Mouse (Mus musculus): ENCODE measurements at regions not wholly inside any gene's neighbourhood (a gene's known extent, or its start where the extent isn't known, plus 50 kb on each side); places are given as distances from the start of the nearest gene placed in this dataset.
A peak's percentile ranks its signal among the peaks of the same experiment; 100 is the strongest.

- 72% methylated on average over 11 of the region's 11 CpGs for WGBS
- DNase-seq (ENCODE audit: extremely low read depth, low read depth, low spot score) = no peak
Measured at GRCm38 (mm10) chr4:153603056-153603840, 120.6 kb upstream of the Ajap1 start.

DNA sequence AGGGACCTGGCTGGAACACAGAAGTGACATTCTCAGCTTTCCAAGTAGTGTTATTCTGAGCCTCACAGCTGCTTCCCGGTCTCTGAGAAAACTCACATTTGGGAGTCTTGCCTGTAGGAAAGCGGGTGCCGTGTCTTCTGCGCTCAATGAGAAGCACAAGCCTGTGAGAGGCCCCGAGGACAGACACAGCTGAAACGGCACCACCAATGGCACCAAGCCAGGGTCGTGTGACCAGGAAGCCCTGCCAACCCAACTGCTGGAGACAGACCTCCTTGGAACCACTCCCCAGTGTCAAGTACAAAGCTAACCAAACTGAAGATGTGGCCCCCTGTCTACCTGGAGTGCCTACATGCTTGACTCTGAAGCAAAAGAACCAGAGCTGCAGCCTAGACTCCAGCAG is 121.3 kb upstream of the Ajap1 start:
- H3K27me3 ChIP-seq (ENCODE audit: control insufficient read depth, insufficient read depth, low read length) = no peaks in the 10 kb centered on the region
- no peak overlapping the region for H3K27ac ChIP-seq (replicated peaks; ENCODE audit: insufficient read depth, low read depth, low read length)
- no peaks in the 10 kb centered on the region for H3K79me2 ChIP-seq (ENCODE audit: control insufficient read depth, insufficient read depth, low read length)
- no peak for DNase-seq (ENCODE audit: extremely low read depth, low read depth, low spot score)
- 77% methylated on average over 7 of the region's 7 CpGs for WGBS
- TF ChIP-seq CTCF (IDR thresholded peaks at IDR 0.05; ENCODE audit: low read depth, low read length) (no peak), POLR2A (IDR thresholded peaks at IDR 0.05; ENCODE audit: extremely low read depth, insufficient read depth, low read length) (no peak)
- H3K36me3 ChIP-seq (ENCODE audit: control insufficient read depth, insufficient read depth, low read length) = no peaks in the 10 kb centered on the region
- no peaks in the 10 kb centered on the region for H3K4me1 ChIP-seq (ENCODE audit: control insufficient read depth, insufficient read depth, low read length)
- H3K4me3 ChIP-seq (ENCODE audit: insufficient read depth, low read depth, low read length) = no peak overlapping the region
- no peak overlapping the region for H3K9ac ChIP-seq (ENCODE audit: low read depth, low read length)

More at GRCm38 (mm10) chr4:153603056-153603840, 120.6 kb upstream of the Ajap1 start:
- TF ChIP-seq CTCF (IDR thresholded peaks at IDR 0.05; ENCODE audit: low read depth, low read length) (no peak), POLR2A (IDR thresholded peaks at IDR 0.05; ENCODE audit: extremely low read depth, insufficient read depth, low read length) (no peak)
- Histone ChIP-seq H3K4me1 (ENCODE audit: control insufficient read depth, insufficient read depth, low read length) (no peaks in the 10 kb centered on the region), H3K36me3 (ENCODE audit: control insufficient read depth, insufficient read depth, low read length) (no peaks in the 10 kb centered on the region), H3K9ac (ENCODE audit: low read depth, low read length) (no peak overlapping the region), H3K27ac (replicated peaks; ENCODE audit: insufficient read depth, low read depth, low read length) (no peak overlapping the region), H3K79me2 (ENCODE audit: control insufficient read depth, insufficient read depth, low read length) (no peaks in the 10 kb centered on the region), H3K27me3 (ENCODE audit: control insufficient read depth, insufficient read depth, low read length) (no peaks in the 10 kb centered on the region), H3K4me3 (ENCODE audit: insufficient read depth, low read depth, low read length) (no peak overlapping the region)

DNA sequence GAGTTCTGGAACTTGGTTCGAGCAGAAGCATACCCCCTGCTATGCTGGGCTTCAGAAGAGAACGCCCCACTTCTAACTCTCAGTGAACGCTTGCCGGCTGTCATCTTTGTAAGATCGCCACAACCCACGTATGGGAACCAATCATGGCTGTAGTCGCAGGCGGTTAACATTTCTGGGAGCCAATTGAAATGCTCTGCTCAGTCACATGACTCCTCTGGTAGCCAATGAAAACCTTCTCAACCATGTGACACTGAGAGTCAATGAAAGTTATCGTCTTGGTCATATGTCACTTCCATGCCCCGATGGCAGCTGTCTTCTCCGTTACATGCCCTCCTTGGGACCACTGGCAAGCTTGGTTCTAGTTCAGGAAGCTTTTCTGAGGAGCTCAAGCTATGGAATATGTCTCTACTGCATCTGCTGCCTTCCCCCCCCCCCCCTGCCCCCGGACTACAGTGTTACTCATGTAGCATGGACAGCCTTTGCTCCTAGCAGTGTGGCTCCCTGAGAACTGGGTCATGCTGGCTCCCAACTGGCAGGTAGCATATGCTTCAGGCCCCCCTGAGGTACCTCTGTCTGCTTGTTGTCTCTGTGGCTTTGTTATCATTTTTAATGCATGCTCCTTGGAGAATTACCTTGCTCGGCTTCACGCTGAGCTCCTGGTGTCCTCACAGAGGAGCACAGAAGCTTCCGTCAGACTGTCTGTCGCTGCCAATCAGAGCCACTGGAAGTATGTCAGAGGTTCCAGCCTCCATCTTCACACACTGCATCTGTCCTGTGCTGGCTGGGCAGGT is 122.3 kb upstream of the Ajap1 start:
- H3K27ac ChIP-seq (replicated peaks; ENCODE audit: insufficient read depth, low read depth, low read length) = no peak overlapping the region
- no peaks in the 10 kb centered on the region for H3K79me2 ChIP-seq (ENCODE audit: control insufficient read depth, insufficient read depth, low read length)
- H3K36me3 ChIP-seq (ENCODE audit: control insufficient read depth, insufficient read depth, low read length) = no peaks in the 10 kb centered on the region
- H3K4me1 ChIP-seq (ENCODE audit: control insufficient read depth, insufficient read depth, low read length) = no peaks in the 10 kb centered on the region
- H3K9ac ChIP-seq (ENCODE audit: low read depth, low read length) = no peak overlapping the region
- no peaks in the 10 kb centered on the region for H3K27me3 ChIP-seq (ENCODE audit: control insufficient read depth, insufficient read depth, low read length)
- TF ChIP-seq CTCF (IDR thresholded peaks at IDR 0.05; ENCODE audit: low read depth, low read length) (no peak), POLR2A (IDR thresholded peaks at IDR 0.05; ENCODE audit: extremely low read depth, insufficient read depth, low read length) (no peak)
- no peak overlapping the region for H3K4me3 ChIP-seq (ENCODE audit: insufficient read depth, low read depth, low read length)
- 87% methylated on average over 16 of the region's 16 CpGs for WGBS
- no peak for DNase-seq (ENCODE audit: extremely low read depth, low read depth, low spot score)

DNA sequence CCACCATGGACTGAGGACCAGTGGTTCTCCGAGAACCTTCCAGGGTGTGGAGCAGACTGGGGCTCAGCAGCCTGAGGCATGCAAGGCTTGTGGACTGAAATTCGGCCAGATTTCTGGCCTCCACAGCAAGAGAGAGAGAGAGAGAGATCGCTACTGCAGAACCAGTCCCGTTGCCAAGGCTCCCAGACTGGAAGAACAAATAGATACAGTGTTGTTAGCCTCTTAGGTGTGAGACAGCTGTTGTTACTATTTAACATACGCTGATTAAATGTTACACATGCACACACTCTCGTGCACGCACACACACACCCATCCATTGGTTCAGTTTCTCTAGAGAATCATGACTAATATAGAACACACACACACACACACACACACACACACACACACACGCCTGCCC is 133.4 kb upstream of the Ajap1 start:
- Histone ChIP-seq H3K27me3 (ENCODE audit: control insufficient read depth, insufficient read depth, low read length) (no peaks in the 10 kb centered on the region), H3K79me2 (ENCODE audit: control insufficient read depth, insufficient read depth, low read length) (no peaks in the 10 kb centered on the region), H3K4me3 (ENCODE audit: insufficient read depth, low read depth, low read length) (no peak overlapping the region), H3K4me1 (ENCODE audit: control insufficient read depth, insufficient read depth, low read length) (no peaks in the 10 kb centered on the region), H3K9ac (ENCODE audit: low read depth, low read length) (no peak overlapping the region), H3K36me3 (ENCODE audit: control insufficient read depth, insufficient read depth, low read length) (no peaks in the 10 kb centered on the region), H3K27ac (replicated peaks; ENCODE audit: insufficient read depth, low read depth, low read length) (no peak overlapping the region)
- DNase-seq (ENCODE audit: extremely low read depth, low read depth, low spot score) = no peak
- TF ChIP-seq CTCF (IDR thresholded peaks at IDR 0.05; ENCODE audit: low read depth, low read length) = no peak
- TF ChIP-seq POLR2A (IDR thresholded peaks at IDR 0.05; ENCODE audit: extremely low read depth, insufficient read depth, low read length) = no peak
- 44% methylated on average over 8 of the region's 8 CpGs for WGBS

DNA sequence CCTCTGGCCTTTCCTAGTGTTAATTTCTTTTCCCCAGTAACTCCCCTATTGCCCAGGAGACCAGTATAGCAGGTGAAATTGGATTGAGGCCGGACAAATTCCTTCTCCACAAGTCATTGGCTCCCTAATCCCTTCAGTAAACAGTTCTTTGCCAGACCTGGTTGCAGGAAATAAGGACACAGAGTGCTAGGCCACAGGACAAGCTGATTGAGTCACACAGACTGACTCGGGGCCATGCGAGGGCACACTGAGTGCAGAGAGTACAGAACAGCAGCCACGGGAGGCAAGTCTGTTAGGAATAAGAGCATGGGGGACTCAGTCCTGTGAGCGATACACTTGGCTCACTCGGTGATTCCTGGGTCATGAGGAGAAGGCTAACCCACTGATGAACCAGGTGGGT is 134.3 kb upstream of the Ajap1 start:
- no peaks in the 10 kb centered on the region for H3K4me1 ChIP-seq (ENCODE audit: control insufficient read depth, insufficient read depth, low read length)
- no peaks in the 10 kb centered on the region for H3K27me3 ChIP-seq (ENCODE audit: control insufficient read depth, insufficient read depth, low read length)
- no peak overlapping the region for H3K4me3 ChIP-seq (ENCODE audit: insufficient read depth, low read depth, low read length)
- 69% methylated on average over 6 of the region's 6 CpGs for WGBS
- H3K9ac ChIP-seq (ENCODE audit: low read depth, low read length) = no peak overlapping the region
- DNase-seq (ENCODE audit: extremely low read depth, low read depth, low spot score) = peak; percentile 12
- no peak for TF ChIP-seq POLR2A (IDR thresholded peaks at IDR 0.05; ENCODE audit: extremely low read depth, insufficient read depth, low read length)
- no peak for TF ChIP-seq CTCF (IDR thresholded peaks at IDR 0.05; ENCODE audit: low read depth, low read length)
- H3K79me2 ChIP-seq (ENCODE audit: control insufficient read depth, insufficient read depth, low read length) = no peaks in the 10 kb centered on the region
- H3K36me3 ChIP-seq (ENCODE audit: control insufficient read depth, insufficient read depth, low read length) = no peaks in the 10 kb centered on the region
- no peak overlapping the region for H3K27ac ChIP-seq (replicated peaks; ENCODE audit: insufficient read depth, low read depth, low read length)

GRCm38 (mm10) chr4:153620871-153621270 is 138.3 kb upstream of the Ajap1 start:
- 80% methylated on average over 5 of the region's 5 CpGs for WGBS
- no peak for TF ChIP-seq CTCF (IDR thresholded peaks at IDR 0.05; ENCODE audit: low read depth, low read length)
- TF ChIP-seq POLR2A (IDR thresholded peaks at IDR 0.05; ENCODE audit: extremely low read depth, insufficient read depth, low read length) = no peak
- no peaks in the 10 kb centered on the region for H3K4me1 ChIP-seq (ENCODE audit: control insufficient read depth, insufficient read depth, low read length)

More at GRCm38 (mm10) chr4:153620871-153621270, 138.3 kb upstream of the Ajap1 start:
- Histone ChIP-seq H3K9ac (ENCODE audit: low read depth, low read length) (no peak overlapping the region), H3K27me3 (ENCODE audit: control insufficient read depth, insufficient read depth, low read length) (no peaks in the 10 kb centered on the region), H3K4me3 (ENCODE audit: insufficient read depth, low read depth, low read length) (no peak overlapping the region), H3K79me2 (ENCODE audit: control insufficient read depth, insufficient read depth, low read length) (no peaks in the 10 kb centered on the region), H3K36me3 (ENCODE audit: control insufficient read depth, insufficient read depth, low read length) (no peaks in the 10 kb centered on the region), H3K27ac (replicated peaks; ENCODE audit: insufficient read depth, low read depth, low read length) (no peak overlapping the region)
- no peak for DNase-seq (ENCODE audit: extremely low read depth, low read depth, low spot score)

Measured in liver, adult 2 months (tissue).